Mouse (Mus musculus): ENCODE data around the gene Hcn2. TPM values are rescaled to one million over a fixed set of nuclear protein-coding genes. Genes with fewer than 3 reads are reported as not detected.

The Hcn2 gene
- total RNA-seq (2021), result under 1 TPM; 0.72 to 0.79 TPM
- long read RNA-seq, experiment 1, partial matches to known transcripts, result 1 of 2 reads
- long read RNA-seq, experiment 1, other reads (novel, unspliced or antisense), result 0 of 2 reads
- long read RNA-seq, experiment 2, partial matches to known transcripts, result 1 of 1 reads
- long read RNA-seq, experiment 2, other reads (novel, unspliced or antisense), result 0 of 1 reads

DNA sequence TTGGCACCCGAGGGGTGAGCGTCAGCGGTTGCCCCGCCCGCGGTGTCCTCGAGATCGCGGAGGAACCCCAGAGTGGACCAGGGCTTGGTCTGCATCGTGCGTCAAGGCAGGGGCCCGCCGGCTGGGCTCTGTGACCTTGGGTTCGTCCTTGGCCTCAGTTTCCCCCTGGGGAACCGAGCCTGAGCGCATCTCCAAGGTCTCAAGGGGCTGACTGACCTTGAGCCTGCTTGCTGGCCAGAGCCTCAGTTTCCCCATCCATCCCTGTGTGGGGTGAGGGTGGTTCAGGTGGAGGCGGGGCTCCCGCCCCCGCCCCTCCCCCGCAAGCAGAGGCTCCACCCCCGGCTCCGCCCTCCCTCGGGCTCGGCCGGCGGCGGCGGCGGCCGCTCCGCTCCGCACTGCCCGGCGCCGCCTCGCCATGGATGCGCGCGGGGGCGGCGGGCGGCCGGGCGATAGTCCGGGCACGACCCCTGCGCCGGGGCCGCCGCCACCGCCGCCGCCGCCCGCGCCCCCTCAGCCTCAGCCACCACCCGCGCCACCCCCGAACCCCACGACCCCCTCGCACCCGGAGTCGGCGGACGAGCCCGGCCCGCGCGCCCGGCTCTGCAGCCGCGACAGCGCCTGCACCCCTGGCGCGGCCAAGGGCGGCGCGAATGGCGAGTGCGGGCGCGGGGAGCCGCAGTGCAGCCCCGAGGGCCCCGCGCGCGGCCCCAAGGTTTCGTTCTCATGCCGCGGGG is at the start of gene Hcn2:
Gene Hcn2, plus strand, starts transcription at position 381 of the 734 bp plus-strand sequence.
- DNase-seq, result no peak
- intact Hi-C loops (cut with DNase I), result no loop called here

DNA sequence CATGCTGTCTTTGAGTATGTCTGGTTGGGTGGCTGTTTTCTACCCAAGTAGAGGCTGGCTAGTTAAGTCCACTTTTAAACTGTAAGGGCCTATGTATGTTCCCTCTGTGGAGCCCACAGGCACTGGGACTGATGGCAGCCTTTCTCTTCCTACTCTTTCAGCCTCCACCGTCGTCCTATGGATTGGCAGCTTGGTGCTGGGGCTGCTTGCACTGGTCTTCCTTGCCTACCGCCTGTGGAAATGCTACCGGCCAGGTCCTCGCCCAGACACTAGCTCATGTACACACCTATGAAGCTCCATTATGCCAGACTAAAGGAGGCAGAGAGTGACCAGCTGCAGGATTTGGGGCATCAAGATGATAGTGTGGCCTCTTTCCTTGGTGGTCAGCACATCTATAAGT is 48.4 kb upstream of the Hcn2 start:
- no peak for DNase-seq
- intact Hi-C loops (cut with DNase I), result loop anchor here (1.0 kb wide), 1 partner anchor 73 kb away; no protein-coding TSS in a partner anchor

DNA sequence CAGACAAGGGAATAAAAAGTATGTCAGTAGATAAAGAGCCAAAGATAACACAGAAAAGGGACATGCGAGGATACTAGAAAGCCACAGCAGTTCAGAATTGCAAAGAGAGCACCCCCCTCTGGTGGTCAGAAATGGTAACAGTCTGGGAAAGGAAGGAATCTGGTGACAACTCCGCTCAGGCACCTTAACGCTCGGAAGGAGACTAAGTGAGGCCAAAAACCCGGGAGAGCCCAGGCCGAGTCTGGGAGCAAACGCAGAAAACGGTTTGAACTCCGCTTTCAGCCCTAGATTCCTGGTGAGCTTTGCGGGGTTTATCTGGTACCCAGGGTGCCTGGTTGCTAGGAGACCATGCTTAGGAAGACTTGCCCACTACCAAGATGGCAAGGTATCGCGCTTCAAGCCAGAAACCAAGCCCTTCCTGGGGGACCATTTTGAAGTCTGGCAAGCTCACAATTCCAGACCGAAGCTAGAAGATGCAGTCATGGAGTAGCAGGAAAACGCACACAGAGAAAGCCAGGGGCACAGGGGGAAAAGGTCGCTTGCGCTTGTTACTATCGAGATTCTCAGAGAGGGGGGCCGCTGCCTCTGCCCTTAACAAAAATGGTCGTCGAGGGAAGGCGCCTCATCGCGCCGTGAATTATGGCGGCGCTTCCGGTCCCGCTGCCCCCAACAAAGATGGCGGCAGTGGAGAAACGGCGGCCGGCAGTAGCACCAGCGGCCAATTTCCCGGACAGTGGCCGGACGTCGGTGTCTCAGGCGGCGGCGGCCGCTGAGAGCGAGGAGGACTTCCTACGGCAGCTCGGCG is 47.5 kb upstream of the Hcn2 start, which contains the start of gene Tpgs1:
Gene Tpgs1, plus strand, starts transcription at position 599 of the 805 bp plus-strand sequence.
- intact Hi-C loops (cut with DNase I), result loop anchor here (1.0 kb wide), 1 partner anchor 74 kb away; no protein-coding TSS in a partner anchor

GRCm38 (mm10) chr10:79669576-79670057 is 46.8 kb upstream of the Hcn2 start:
- peak; percentile 55 to 70 for DNase-seq
- intact Hi-C loops (cut with DNase I), result no loop called here

More for the DNA sequence above, 47.5 kb upstream of the Hcn2 start, which contains the start of gene Tpgs1:
- DNase-seq, result peak; percentile 81 to 92

GRCm38 (mm10) chr10:79670071-79670888 is 46.2 kb upstream of the Hcn2 start:
- DNase-seq, result no peak
- intact Hi-C loops (cut with DNase I), result no loop called here

DNA sequence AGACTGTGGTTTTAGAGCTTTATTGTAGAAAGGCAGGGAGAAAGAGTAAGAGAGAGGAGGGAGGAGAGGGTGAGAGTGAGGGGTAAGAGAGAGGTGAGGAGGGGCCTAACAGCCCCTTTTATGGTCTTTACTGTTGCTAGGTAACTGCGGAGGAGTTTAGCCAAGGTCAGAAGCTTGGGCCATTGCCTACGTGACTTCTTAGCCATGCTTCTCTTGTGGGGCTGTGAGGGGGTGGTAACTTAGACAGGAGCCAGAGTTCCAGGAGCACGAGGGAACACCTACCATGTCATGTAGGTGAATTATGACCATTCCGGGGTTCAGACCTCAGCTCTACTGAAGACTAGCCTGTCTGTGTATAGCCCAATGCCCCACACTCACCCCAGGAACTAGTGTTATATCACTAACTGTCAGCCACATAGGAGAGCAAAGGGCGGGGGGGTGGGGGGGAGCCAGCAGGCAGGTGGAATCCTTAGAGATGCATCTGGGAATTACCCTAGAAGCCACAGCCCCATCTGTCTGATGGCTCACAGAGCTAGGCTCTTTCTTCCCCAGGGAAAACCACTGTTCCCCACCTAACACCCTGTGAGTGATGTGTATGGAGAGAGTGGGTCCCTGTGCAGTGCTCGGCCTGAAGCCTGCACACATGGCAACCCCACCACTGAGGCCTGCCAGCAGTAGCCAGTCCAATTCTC is 44.9 kb upstream of the Hcn2 start:
- no peak for DNase-seq
- intact Hi-C loops (cut with DNase I), result no loop called here

- no peak for DNase-seq
- intact Hi-C loops (cut with DNase I), result no loop called here
Observed at GRCm38 (mm10) chr10:79672088-79672455, 44.4 kb upstream of the Hcn2 start.

- intact Hi-C loops (cut with DNase I), result no loop called here
- no peak for DNase-seq
Observed at GRCm38 (mm10) chr10:79673054-79673453, 43.4 kb upstream of the Hcn2 start.

- intact Hi-C loops (cut with DNase I), result no loop called here
- DNase-seq, result no peak
Observed at GRCm38 (mm10) chr10:79675346-79676035, 40.9 kb upstream of the Hcn2 start.

- intact Hi-C loops (cut with DNase I), result no loop called here
Observed at GRCm38 (mm10) chr10:79680606-79681495, 35.6 kb upstream of the Hcn2 start.

DNA sequence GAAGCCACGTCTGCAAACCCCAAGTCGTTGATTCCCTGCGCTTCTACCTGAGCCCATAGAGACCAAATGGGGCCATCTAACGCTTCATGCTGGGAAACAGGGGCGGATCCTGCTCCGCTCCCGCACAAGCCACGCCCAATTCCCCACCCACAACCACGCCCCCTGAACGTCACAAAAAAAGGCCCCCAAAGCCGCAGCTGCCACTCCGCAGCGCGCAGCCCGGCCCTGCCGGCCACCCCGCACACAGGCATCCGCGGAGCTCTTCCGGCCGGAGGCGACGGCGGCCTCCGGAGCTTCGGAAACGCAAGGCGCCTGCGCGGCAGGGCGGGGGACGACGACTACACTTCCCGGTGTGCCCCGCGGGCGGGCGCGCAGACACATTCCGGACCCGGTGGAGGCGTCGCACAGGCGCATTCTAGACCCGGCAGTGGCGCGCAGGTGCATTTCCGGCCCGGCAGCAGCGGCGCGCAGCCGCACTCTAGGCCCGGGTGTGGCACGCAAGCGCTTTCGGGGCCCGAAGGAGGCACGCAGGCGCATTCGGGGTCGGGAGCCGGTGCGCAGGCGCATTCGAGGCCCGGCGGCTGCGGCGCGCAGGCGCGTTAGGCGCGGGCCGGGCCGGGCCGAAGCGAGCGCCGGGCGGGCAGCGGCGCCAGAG is 34.7 kb upstream of the Hcn2 start, which contains the start of gene Cdc34:
Gene Cdc34, plus strand, starts transcription at position 605 of the 655 bp plus-strand sequence.
- DNase-seq, result peak; percentile 99
- intact Hi-C loops (cut with DNase I), result no loop called here

More at GRCm38 (mm10) chr10:79680606-79681495, 35.6 kb upstream of the Hcn2 start:
- no peak for DNase-seq

- intact Hi-C loops (cut with DNase I), result no loop called here
- DNase-seq, result no peak
Observed at GRCm38 (mm10) chr10:79682551-79682915, 33.9 kb upstream of the Hcn2 start.

DNA sequence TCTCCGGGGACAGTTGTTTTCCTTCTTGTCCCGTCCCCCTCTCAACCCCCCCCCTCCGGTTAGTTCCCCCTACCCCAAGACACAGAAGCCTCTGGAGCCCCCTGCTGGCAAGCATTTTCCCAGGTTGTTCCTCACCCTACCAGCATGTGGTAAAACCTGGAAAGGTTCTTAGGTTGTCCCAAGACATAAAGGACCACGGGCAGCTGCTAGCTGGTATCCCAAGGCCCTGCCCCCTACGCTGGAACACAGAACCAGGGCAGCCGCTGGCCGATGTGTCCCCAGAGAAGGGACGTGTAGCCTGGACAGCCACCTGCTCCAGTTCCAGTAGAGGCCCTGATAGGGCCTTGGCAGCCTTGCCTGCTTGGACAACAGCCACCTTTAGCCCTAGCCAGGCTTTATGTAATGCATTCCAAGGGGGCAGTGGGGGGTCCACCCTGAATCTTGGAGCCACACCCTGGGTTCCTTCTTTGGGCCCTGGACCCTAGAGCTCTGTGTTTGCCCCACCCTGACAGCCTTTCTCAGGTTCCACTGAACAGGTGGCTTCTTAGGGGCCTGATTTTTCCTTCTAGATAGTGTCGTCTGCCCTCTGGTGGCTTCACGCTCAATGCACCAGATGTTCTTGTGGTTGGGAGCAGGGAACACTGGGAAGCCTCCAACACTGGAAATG is 33.4 kb upstream of the Hcn2 start:
- DNase-seq, result peak; percentile 56 to 66
- intact Hi-C loops (cut with DNase I), result no loop called here

- DNase-seq, result peak; percentile 60 to 66
- intact Hi-C loops (cut with DNase I), result no loop called here
Observed at GRCm38 (mm10) chr10:79683726-79684640, 32.5 kb upstream of the Hcn2 start.

DNA sequence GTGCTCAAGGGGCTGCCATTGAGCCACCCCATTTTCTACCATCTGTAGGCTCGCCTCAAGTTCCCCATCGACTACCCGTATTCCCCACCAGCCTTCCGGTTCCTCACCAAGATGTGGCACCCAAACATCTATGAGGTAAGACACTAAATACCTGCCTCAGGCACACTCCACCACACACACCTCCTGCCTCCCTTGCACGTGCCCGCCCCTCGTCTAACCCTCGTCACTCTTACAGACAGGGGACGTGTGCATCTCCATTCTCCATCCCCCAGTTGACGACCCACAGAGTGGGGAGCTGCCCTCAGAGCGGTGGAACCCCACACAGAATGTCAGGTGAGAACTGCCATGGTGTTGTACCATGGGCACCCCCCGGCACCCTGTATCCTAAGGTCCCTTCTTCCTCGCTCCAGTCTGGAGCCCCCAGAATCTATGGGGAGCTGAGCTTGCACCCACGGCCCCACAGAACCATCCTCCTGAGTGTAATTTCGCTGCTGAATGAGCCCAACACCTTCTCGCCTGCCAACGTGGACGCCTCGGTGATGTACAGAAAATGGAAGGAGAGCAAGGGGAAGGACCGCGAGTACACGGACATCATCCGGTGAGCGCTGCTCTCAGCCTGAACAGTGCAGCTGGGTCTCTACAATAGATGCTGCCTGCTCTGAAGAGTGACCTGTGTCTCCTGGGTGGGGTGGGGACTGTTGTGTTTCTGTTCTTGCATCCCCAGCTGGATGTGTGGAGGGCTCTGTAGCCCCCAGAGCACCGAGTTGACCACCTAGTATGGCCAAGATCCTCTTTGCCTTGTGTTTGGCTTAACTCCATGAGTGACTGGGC is 31.4 kb upstream of the Hcn2 start:
- no peak for DNase-seq
- intact Hi-C loops (cut with DNase I), result no loop called here

Measured in gastrocnemius, postnatal 36 days (tissue).